Mouse (Mus musculus) ES-Bruce4 (cell line): ENCODE results near the gene Ube4b.

Experiments
- CTCF ChIP-seq: IDR thresholded peaks from one replicate; pipeline ENCODE4 v1.8.1; 2011; ENCODE audit warnings: low read depth, low read length
- EP300 ChIP-seq: IDR thresholded peaks from 2 replicates; pipeline ENCODE4 v1.6.1; 2011; ENCODE audit warnings: low read depth, low read length; ENCODE audit not compliant: insufficient read depth
- POLR2A ChIP-seq: IDR thresholded peaks from one replicate; pipeline ENCODE4 v1.8.1; 2011; ENCODE audit warnings: low read length; ENCODE audit not compliant: insufficient read depth

GRCm38 (mm10) chr4:149416417-149416816 lies 10.1 kb downstream of the Ube4b start:
- no peak for TF ChIP-seq POLR2A
- TF ChIP-seq CTCF, result no peak
- TF ChIP-seq EP300, result no peak
